Mouse (Mus musculus): ENCODE measurements at regions not wholly inside any gene's neighbourhood (a gene's known extent, or its start where the extent isn't known, plus 50 kb on each side); places are given as distances from the start of the nearest gene placed in this dataset.

- no peak for DNase-seq (ENCODE audit: low spot score)
These were observed 68.6 kb downstream of the Dad1 start for GRCm38 (mm10) chr14:54185265-54185830.

- no peak for DNase-seq (ENCODE audit: low spot score)
These were observed 70.0 kb downstream of the Dad1 start for GRCm38 (mm10) chr14:54183873-54184272.

DNA sequence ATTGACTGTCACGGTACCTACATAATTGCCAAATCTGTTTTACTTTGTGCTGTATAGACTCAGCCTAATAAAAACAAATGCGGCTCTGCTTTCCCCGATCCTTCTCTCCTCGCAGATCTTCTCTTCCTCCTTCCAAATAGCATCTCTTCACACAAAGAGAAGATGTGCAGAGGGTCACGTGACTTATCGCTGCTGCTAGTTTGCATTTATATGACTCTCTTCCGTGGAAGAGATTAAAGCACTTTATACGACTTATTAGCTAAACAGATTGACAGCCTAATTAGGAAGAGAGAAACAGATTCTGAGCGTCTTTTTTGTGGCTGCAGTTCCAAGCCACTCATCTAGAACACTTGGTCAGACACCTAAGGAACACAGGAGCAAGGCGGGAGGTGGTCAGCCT lies 71.1 kb downstream of the Dad1 start:
- DNase-seq (ENCODE audit: low spot score), result no peak

DNA sequence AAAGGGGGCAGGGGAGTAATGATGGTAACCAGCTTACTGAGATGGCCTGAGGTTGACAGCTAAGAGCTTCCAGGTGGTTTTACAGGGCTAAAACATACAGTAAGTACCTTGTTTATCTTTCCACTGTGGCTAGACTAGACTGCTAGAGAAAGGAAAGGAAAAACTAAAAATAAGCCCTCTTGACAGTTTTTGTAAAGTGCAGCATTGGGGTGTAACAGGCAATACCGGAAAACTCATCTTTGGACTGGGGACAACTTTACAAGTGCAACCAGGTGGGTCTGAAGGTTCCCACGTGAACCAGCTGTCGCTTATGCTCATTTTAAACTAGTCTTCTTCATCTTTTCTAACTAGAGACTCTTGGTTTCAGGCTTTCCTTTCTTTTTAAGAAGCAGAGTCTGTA lies 72.6 kb downstream of the Dad1 start:
- DNase-seq (ENCODE audit: low spot score), result no peak

GRCm38 (mm10) chr14:54180754-54181153 lies 73.2 kb downstream of the Dad1 start:
- DNase-seq (ENCODE audit: low spot score), result no peak

GRCm38 (mm10) chr14:54180271-54180670 lies 73.6 kb downstream of the Dad1 start:
- no peak for DNase-seq (ENCODE audit: low spot score)

- DNase-seq (ENCODE audit: low spot score), result no peak
These were observed 75.0 kb downstream of the Dad1 start for GRCm38 (mm10) chr14:54178856-54179255.

DNA sequence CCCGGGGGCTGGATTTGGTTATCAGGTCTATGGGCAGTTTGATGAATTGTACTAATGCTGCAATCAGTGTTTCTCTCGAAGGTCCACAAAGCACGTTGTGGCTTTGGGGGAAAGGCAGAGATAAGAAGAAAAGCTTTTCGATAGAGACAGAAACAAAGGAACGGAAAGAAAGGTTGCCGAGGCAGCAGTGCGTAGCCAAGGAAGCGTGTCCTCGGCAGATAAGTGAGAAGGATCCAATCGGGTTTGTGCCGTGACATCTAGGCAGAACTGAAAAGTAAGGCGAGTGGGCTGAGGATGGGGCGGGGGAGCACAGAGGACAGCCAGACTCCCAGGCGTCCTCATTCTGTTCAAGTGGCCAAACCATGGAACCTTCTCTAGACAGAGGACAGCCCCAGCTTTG lies 77.4 kb downstream of the Dad1 start:
- DNase-seq (ENCODE audit: low spot score), result no peak

- no peak for DNase-seq (ENCODE audit: low spot score)
These were observed 78.4 kb downstream of the Dad1 start for GRCm38 (mm10) chr14:54175476-54175875.

- no peak for DNase-seq (ENCODE audit: low spot score)
These were observed 80.6 kb downstream of the Dad1 start for GRCm38 (mm10) chr14:54173316-54173715.

DNA sequence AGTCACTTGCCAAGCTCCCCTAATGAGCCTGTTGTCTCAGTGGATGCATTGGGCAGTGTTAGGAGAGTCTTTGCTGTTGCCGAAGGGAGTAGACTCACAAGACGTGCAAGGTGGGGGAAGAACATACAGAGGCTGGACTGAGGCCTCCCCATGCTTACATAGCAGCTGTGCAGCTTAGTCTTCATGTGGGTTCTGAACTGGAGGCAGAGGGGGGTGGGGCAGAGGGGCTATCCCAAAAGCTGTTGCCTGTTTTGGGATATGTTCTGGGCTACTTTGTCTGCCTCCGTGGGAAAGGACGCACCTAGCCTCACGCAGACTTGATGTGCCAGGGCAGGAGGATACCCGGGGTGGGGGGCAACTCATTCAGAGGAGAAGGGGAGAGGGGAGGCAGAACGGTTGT lies 84.7 kb downstream of the Dad1 start:
- no peak for DNase-seq (ENCODE audit: low spot score)

DNA sequence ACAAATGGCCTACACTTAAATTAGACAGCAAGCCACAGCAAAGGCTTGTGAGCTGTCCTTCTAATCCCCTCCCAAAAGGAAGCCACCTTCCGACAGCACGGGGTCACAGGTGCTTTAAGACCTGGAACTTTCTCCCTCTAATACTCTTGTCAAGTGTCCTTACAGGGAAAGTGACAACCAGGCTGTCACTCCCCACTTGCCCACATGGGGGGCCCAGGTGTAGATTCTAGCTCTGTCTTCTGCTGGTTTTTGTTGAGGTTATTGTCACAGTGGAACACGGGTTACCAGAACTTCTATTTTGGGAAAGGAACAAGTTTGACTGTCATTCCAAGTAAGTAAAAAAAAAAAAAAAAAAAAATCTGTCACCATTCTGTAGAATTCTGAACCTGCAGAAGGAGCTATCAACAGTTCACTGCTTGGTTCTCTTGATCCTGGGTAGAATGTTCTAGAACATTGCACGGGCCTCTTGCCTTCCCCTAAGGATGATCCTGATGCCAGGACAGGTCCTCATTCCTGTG lies 85.4 kb downstream of the Dad1 start:
- DNase-seq (ENCODE audit: low spot score), result no peak

- DNase-seq (ENCODE audit: low spot score), result no peak
These were observed 87.8 kb downstream of the Dad1 start for GRCm38 (mm10) chr14:54166057-54166456.

GRCm38 (mm10) chr14:54164874-54165273 lies 89.0 kb downstream of the Dad1 start:
- no peak for DNase-seq (ENCODE audit: low spot score)

DNA sequence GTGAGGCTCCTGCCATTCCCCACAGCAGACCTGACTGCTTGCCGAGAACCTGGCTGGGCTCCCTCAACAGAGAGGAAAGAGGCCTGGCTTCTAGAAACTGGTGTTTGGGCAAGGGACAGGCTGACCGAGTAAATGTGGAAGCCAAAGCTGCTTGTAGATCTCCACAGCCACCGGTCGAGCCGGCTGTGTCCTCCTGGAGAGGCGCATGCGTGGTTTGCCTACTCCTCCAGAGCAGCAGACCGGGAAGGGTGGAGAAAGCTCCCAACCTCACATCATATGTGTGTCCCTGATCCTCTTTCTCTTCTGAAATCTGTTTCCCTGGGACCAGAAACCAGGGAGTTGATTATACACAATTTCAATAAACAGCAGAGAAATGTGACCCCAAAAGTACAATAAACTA lies 92.0 kb downstream of the Dad1 start:
- no peak for DNase-seq (ENCODE audit: low spot score)

DNA sequence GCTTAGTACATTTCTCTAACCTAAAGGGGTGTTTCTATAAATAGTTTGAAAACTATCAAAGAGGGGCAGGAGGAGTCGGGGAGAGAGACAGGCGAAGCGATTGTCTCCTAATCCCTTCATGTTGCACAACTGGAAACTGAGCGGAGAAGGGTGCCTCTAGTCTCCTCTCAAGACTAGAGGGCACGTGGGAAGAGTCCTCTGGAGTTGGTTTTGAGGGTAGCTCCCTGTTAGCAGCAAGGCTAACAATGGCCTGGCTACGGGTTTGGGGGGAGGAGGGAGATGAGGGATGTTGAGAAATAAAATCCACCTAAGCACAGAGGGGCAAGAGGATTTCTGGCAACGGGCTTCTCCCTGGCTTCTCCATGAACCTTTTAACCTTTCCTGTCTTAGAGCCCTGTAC lies 92.7 kb downstream of the Dad1 start:
- DNase-seq (ENCODE audit: low spot score), result no peak

- DNase-seq (ENCODE audit: low spot score), result no peak
These were observed 94.1 kb downstream of the Dad1 start for GRCm38 (mm10) chr14:54159816-54160215.

GRCm38 (mm10) chr14:54158214-54158965 lies 95.5 kb downstream of the Dad1 start:
- DNase-seq (ENCODE audit: low spot score), result no peak

DNA sequence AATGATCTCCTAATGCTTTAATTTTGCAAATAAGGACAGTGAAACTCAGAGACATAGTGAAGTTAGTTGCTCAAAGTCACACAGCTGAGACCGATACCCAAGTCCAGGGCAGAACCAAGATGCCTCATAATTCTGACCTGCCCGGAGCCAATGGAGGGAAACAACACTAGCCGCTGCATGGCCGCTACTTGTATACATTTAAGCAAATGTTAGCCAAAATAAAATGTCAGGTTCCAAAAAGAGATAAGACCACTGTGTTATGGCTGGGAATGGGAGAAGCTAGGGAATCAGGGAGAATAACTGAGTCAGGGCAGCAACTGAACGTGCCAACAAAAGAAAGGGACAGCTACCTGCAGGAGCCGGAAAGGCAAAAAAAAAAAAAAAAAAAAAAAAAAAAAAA lies 97.4 kb downstream of the Dad1 start:
- no peak for DNase-seq (ENCODE audit: low spot score)

DNA sequence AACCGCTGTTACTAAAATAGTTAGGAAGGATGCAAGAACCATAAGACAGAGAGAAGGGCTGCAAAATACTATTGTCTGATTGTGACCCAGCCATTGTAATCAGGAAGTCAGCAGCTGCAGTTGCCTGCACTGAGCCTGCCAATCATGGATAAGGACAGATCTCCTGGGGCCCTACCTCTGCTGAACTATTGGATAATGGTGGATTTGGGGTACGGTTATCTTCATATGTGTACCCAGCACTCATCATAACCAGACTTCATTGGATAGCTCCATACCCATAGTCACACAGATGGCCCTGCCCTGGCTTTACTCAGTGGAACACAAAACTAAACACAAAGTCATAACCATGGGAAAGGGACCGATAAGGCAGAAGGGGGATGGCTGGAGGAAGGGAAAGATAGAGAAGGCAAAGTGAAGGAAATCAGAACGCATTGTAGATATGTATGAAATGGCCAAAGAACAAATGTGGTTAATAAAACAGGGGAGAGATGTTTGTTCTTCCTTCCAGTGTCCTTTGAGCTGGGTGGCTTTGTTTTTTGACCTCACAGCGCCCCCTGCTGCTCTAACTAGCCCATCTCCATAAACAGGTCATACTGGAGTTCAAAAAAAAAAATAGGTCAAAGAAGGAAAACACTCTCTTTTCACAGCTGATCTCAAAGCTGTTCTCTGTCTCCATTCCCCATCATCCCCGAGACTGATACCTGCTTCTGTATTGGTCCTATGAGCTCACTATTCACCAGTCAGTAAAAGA lies 101.2 kb downstream of the Dad1 start:
- no peak for DNase-seq (ENCODE audit: low spot score)

GRCm38 (mm10) chr14:54151921-54152320 lies 102.0 kb downstream of the Dad1 start:
- no peak for DNase-seq (ENCODE audit: low spot score)

DNA sequence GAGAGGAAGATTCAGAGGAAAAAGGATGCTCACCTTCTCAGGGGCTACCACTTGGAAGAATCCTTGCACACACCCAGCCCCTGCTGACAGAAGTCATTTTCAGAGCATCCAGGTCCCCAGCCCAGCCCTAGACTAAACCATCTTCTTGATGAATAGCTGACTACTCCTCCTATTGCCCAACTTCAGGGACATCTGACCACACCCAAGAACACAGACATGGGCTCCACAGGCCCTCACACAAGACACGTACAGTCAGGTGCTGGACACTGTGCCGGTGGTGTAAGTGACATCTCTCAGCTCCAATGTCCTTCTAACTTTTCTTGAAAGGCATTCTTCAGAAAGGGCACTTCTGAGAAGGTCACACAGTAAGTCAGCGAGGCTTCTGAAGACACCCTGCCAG lies 102.6 kb downstream of the Dad1 start:
- DNase-seq (ENCODE audit: low spot score), result no peak

DNA sequence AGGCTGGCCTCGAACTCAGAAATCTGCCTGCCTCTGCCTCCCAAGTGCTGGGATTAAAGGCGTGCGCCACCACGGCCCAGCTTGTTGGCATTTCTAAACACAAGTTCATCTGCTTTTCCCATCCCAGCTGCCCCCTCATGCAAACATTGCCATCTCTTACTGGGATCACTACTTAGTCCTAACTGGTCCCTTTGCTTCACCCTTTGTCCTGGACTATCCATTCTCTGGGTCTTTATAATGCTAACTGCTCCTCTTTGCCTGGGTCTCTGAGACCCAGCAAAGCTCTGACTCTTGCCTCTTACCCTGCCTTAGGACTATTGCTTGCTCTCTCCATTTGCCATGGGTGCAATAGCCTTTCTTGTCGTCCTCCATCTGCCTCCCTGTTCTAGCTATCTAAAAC lies 103.7 kb downstream of the Dad1 start:
- no peak for DNase-seq (ENCODE audit: low spot score)
